Mouse (Mus musculus) MEL (cell line): Measurements from ENCODE around the gene Gh. TPM values are rescaled to one million over a fixed set of nuclear protein-coding genes. Genes with fewer than 3 reads are reported as not detected.

Experiments
- DNase-seq: peaks from one replicate; pipeline ENCODE4 v3.0.0; 2011; ENCODE audit warnings: low read depth, low spot score
- H3K27ac ChIP-seq: 2 replicates; pipeline ENCODE4 v1.5.1; 2012; ENCODE audit warnings: low read depth, mild to moderate bottlenecking, control low read depth, low read length, moderate library complexity; ENCODE audit not compliant: control insufficient read depth
- H3K27me3 ChIP-seq, 2 experiments: fragments of 150-350 bp in 1 of 2; sonication (generic) in 1 of 2; 2 replicates each; pipeline ENCODE4 v1.6.1; 2012; ENCODE audit warnings: low read length in 2 of 2, mild to moderate bottlenecking in 2 of 2, improper control_type of control experiment in 1 of 2, moderate library complexity in 1 of 2; ENCODE audit not compliant: insufficient read depth in 2 of 2, control insufficient read depth in 1 of 2
- H3K36me3 ChIP-seq, 2 experiments: 2 replicates each; pipeline ENCODE4 v1.6.1; 2012 to 2014; ENCODE audit warnings: low read length in 2 of 2, improper control_type of control experiment in 1 of 2, inconsistent platforms in 1 of 2, mild to moderate bottlenecking in 1 of 2; ENCODE audit not compliant: insufficient read depth in 2 of 2, control insufficient read depth in 1 of 2
- H3K4me1 ChIP-seq, 2 experiments: fragments of 150-350 bp in 1 of 2; sonication (generic) in 1 of 2; 2 replicates each; pipeline ENCODE4 v1.6.1; 2012; ENCODE audit warnings: low read length in 2 of 2, improper control_type of control experiment in 1 of 2, mild to moderate bottlenecking in 1 of 2; ENCODE audit not compliant: insufficient read depth in 2 of 2, control insufficient read depth in 1 of 2
- H3K4me3 ChIP-seq, 2 experiments: fragments of 150-350 bp in 1 of 2; sonication (generic) in 1 of 2; 2 replicates each; pipeline ENCODE4 v1.5.1; 2012; ENCODE audit warnings: low read depth in 2 of 2, low read length in 2 of 2, mild to moderate bottlenecking in 2 of 2, moderate library complexity in 2 of 2, control low read depth in 1 of 2, improper control_type of control experiment in 1 of 2; ENCODE audit not compliant: control insufficient read depth in 1 of 2, insufficient read depth in 1 of 2
- H3K79me2 ChIP-seq: 2 replicates; pipeline ENCODE4 v1.6.1; 2012; ENCODE audit warnings: mild to moderate bottlenecking, low read length, moderate library complexity; ENCODE audit not compliant: control insufficient read depth, poor library complexity, insufficient read depth
- H3K9ac ChIP-seq: 2 replicates; pipeline ENCODE4 v1.6.1; 2012; ENCODE audit warnings: low read depth, mild to moderate bottlenecking, control low read depth, low read length, moderate library complexity; ENCODE audit not compliant: control insufficient read depth, poor library complexity, severe bottlenecking
- H3K9me3 ChIP-seq: fragments of 150-350 bp; sonication (generic); replicated peaks from 2 replicates; pipeline ENCODE4 v1.6.1; 2012; ENCODE audit warnings: mild to moderate bottlenecking, low read length, improper control_type of control experiment, moderate library complexity; ENCODE audit not compliant: insufficient read depth
- BHLHE40 ChIP-seq: IDR thresholded peaks from 2 replicates; pipeline ENCODE4 v1.6.1; 2012; ENCODE audit warnings: low read depth, mild to moderate bottlenecking, inconsistent platforms, low read length, improper control_type of control experiment, borderline replicate concordance
- CHD1 ChIP-seq: IDR thresholded peaks from 2 replicates; pipeline ENCODE4 v1.6.1; 2012; ENCODE audit warnings: low read depth, mild to moderate bottlenecking, inconsistent platforms, low read length, improper control_type of control experiment
- E2F4 ChIP-seq: IDR thresholded peaks from 2 replicates; pipeline ENCODE4 v1.6.1; 2011; ENCODE audit warnings: low read depth, low read length, improper control_type of control experiment, borderline replicate concordance
- ELF1 ChIP-seq: IDR thresholded peaks from 2 replicates; pipeline ENCODE4 v1.6.1; 2014; ENCODE audit warnings: low read depth, mild to moderate bottlenecking, inconsistent platforms, low read length, improper control_type of control experiment, moderate library complexity
- EP300 ChIP-seq, 2 experiments: IDR thresholded peaks; 2 replicates each; pipeline ENCODE4 v1.6.1; 2011; ENCODE audit warnings: improper control_type of control experiment in 2 of 2, low read length in 2 of 2, low read depth in 1 of 2, mild to moderate bottlenecking in 1 of 2
- ETS1 ChIP-seq: IDR thresholded peaks from 2 replicates; pipeline ENCODE4 v1.6.1; 2012; ENCODE audit warnings: low read depth, mild to moderate bottlenecking, inconsistent platforms, low read length, improper control_type of control experiment, moderate library complexity
- GATA1 ChIP-seq: IDR thresholded peaks from 2 replicates; pipeline ENCODE4 v1.6.1; 2011; ENCODE audit warnings: low read depth, low read length, improper control_type of control experiment
- HCFC1 ChIP-seq: IDR thresholded peaks from 2 replicates; pipeline ENCODE4 v1.6.1; 2012; ENCODE audit warnings: low read depth, mild to moderate bottlenecking, inconsistent platforms, low read length, improper control_type of control experiment, moderate library complexity
- MAFK ChIP-seq: IDR thresholded peaks from 2 replicates; pipeline ENCODE4 v1.6.1; 2011; ENCODE audit warnings: low read depth, mild to moderate bottlenecking, low read length, improper control_type of control experiment, borderline replicate concordance
- MAX ChIP-seq: IDR thresholded peaks from 2 replicates; pipeline ENCODE4 v1.6.1; 2011; ENCODE audit warnings: low read length, improper control_type of control experiment
- MXI1 ChIP-seq: IDR thresholded peaks from 2 replicates; pipeline ENCODE4 v1.6.1; 2011; ENCODE audit warnings: mild to moderate bottlenecking, low read depth, low read length, improper control_type of control experiment
- MYB ChIP-seq: IDR thresholded peaks from 2 replicates; pipeline ENCODE4 v1.6.1; 2011; ENCODE audit warnings: mild to moderate bottlenecking, low read depth, low read length, improper control_type of control experiment
- NELFE ChIP-seq: IDR thresholded peaks from 2 replicates; pipeline ENCODE4 v1.6.1; 2011; ENCODE audit warnings: low read depth, low read length, improper control_type of control experiment
- NRF1 ChIP-seq: IDR thresholded peaks from 2 replicates; pipeline ENCODE4 v1.6.1; 2014; ENCODE audit warnings: low read depth, mild to moderate bottlenecking, inconsistent platforms, low read length, improper control_type of control experiment, moderate library complexity; ENCODE audit not compliant: poor library complexity, insufficient read depth, severe bottlenecking
- SMC3 ChIP-seq: IDR thresholded peaks from 2 replicates; pipeline ENCODE4 v1.6.1; 2011; ENCODE audit warnings: low read depth, low read length, improper control_type of control experiment
- TCF12 ChIP-seq: IDR thresholded peaks from 2 replicates; pipeline ENCODE4 v1.6.1; 2014; ENCODE audit warnings: low read depth, mild to moderate bottlenecking, inconsistent platforms, low read length, improper control_type of control experiment, moderate library complexity
- UBTF ChIP-seq: IDR thresholded peaks from 2 replicates; pipeline ENCODE4 v1.6.1; 2012; ENCODE audit warnings: low read depth, mild to moderate bottlenecking, inconsistent platforms, low read length, improper control_type of control experiment, moderate library complexity, borderline replicate concordance; ENCODE audit not compliant: insufficient read depth
- USF1 ChIP-seq: IDR thresholded peaks from 2 replicates; pipeline ENCODE4 v1.6.1; 2014; ENCODE audit warnings: low read depth, mild to moderate bottlenecking, inconsistent platforms, low read length, improper control_type of control experiment, moderate library complexity
- USF2 ChIP-seq, 2 experiments: IDR thresholded peaks; 2 replicates each; pipeline ENCODE4 v1.6.1; 2011 to 2012; ENCODE audit warnings: improper control_type of control experiment in 2 of 2, low read length in 2 of 2, borderline replicate concordance in 1 of 2, inconsistent platforms in 1 of 2, low read depth in 1 of 2, mild to moderate bottlenecking in 1 of 2; ENCODE audit not compliant: insufficient read depth in 1 of 2
- ZKSCAN1 ChIP-seq: IDR thresholded peaks from 2 replicates; pipeline ENCODE4 v1.6.1; 2012; ENCODE audit warnings: low read depth, mild to moderate bottlenecking, inconsistent platforms, low read length, improper control_type of control experiment, moderate library complexity
- polyA plus RNA-seq, 2 experiments: library from polyadenylated mRNA; stranded (reverse) in 1 of 2; unstranded in 1 of 2; fragments of >175 nt in 1 of 2; fragments of >200 nt in 1 of 2; gene quantifications; 2 replicates each; pipeline versions ENCODE4 v1.2.1 to v1.2.4; 2012; ENCODE audit warnings: low replicate concordance in 2 of 2, low read depth in 1 of 2; ENCODE audit not compliant: insufficient read length in 2 of 2, insufficient read depth in 1 of 2, missing spikeins in 1 of 2
- total RNA-seq: library from RNA; depleted of rRNA; stranded (reverse); fragments of 300-350 nt; gene quantifications from 2 replicates; pipeline ENCODE4 v1.2.3, GENCODE M21; 2012

The Gh gene
- total and polyA plus RNA-seq, 3 experiments: 0.08 TPM; not detected in 2

DNA sequence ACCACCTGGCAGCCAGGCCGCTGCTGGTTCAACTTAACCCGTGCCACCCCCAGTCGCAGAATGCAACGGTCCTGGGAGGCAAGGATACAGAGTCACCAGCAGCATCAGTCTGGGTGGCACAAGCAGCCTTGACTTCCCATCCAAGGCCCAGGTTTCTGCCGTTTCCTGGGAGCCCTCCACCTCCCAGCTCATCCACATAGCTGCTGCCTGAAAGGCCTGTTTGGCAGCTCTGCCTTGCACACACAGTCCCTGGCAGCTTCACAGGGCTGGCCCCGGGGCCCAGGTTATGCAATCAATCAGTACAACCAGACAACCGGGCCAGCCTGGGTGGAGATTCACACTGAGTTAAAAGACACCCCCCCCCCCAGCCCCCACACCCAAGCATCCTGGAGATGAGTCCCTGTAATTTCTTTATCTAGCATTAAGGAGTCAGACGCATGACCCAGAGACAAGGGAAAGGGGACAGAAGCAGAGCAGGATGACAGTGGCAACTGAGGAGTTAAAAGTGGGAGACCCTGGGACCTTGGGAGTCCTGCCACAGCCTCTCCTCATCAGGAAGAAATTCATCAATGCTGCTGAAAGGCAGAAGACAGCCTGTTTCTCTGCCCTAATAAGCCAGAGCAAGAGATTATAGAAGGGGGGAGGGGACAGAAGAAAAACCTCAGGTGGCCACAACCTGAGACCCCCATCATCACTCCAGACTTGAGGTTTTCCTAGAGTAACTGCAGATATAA, 33.2 kb downstream of the Gh start:
- Histone ChIP-seq H3K4me1 (peaks cover 0 to 24% of the 10 kb centered on the region in 2 experiments; a peak in 3 of 4 replicates), H3K9ac (no peak overlapping the region), H3K36me3 (peaks cover 13 to 23% of the 10 kb centered on the region in 2 experiments), H3K27me3 (no peaks in the 10 kb centered on the region), H3K9me3 (no peaks in the 10 kb centered on the region), H3K79me2 (peaks cover 43% of the 10 kb centered on the region), H3K27ac (no peak overlapping the region), H3K4me3 (no peak overlapping the region)
- DNase-seq: no peak
- TF ChIP-seq MXI1 (no peak), UBTF (no peak), BHLHE40 (no peak), MAFK (no peak), TCF12 (no peak), MYB (no peak), ETS1 (no peak), USF1 (no peak), E2F4 (no peak), GATA1 (no peak)

- Histone ChIP-seq H3K4me3 (no peak overlapping the region), H3K9me3 (no peaks in the 10 kb centered on the region), H3K27ac (no peak overlapping the region), H3K36me3 (peaks cover 13 to 28% of the 10 kb centered on the region in 2 experiments), H3K79me2 (peaks cover 39% of the 10 kb centered on the region), H3K9ac (no peak overlapping the region), H3K4me1 (peaks cover 0 to 24% of the 10 kb centered on the region in 2 experiments; a peak in 3 of 4 replicates), H3K27me3 (no peaks in the 10 kb centered on the region)
- TF ChIP-seq MAX (no peak), SMC3 (no peak), ZKSCAN1 (no peak), ELF1 (no peak), EP300 (IDR thresholded peaks at IDR 0.05; ENCODE audit: low read depth in 1 of 2, low read length in 2 of 2) (no peak), HCFC1 (no peak), NELFE (no peak), NRF1 (no peak), USF2 (IDR thresholded peaks at IDR 0.05; ENCODE audit: borderline replicate concordance in 1 of 2, insufficient read depth in 1 of 2, low read depth in 1 of 2, low read length in 2 of 2) (no peak), GATA1 (no peak), CHD1 (no peak)
- no peak for DNase-seq
Measured at GRCm38 (mm10) chr11:106267871-106268270, 33.8 kb downstream of the Gh start.
